Mouse (Mus musculus) liver, embryonic 14.5 days (tissue): ENCODE results near the gene Tbc1d16.

Experiments used
- CTCF ChIP-seq: IDR thresholded peaks from 2 replicates; pipeline ENCODE4 v1.5.1; 2016; ENCODE audit warnings: antibody characterized with exemption, low read depth, control low read depth
- EP300 ChIP-seq: IDR thresholded peaks from 2 replicates; pipeline ENCODE4 v1.6.1; 2016; ENCODE audit warnings: antibody characterized with exemption, low read depth

DNA sequence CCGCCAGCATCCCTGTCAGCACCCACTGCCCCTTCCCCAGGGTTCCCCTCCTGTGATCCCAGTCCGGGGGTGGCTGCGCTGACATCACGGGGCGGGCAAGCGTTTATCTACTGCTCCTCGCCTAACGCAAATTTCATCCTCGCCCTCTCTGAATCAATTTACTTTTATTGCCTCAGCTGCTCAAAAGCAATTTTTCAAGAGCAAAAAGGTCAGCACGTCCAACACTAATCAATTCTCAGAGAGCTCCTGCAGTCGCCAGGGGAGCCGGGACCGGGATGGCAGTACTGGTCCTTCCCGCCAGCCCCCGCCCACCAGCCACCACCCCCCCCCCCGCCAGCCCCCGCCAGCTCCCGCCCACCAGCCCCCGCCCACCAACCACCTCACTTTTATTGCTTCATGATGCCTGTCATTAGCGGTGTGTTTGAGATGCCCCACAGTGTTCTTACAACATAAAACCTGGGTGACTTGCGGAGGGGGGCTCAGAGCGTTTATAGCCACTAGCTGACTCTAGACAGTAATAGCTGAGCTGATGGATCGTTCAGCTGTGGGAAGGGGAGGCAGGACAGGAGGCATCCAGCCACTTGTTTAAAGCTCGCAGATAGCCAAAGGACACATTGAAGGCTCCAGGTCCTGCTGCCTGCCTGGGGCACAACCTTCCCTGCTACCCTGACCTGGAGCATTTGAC is 98.1 kb downstream of the Tbc1d16 start:
- TF ChIP-seq CTCF (no peak), EP300 (no peak)
